Mouse (Mus musculus) gastrocnemius, postnatal 4 days (tissue): ENCODE measurements around the gene Celsr2. TPM values are rescaled to one million over a fixed set of nuclear protein-coding genes. Genes with fewer than 3 reads are reported as not detected.

Experiments used
- total RNA-seq, 2 experiments: library from RNA; stranded (reverse); gene quantifications; 2 replicates each; pipeline ENCODE4 v1.2.3; 2021

The Celsr2 gene
- total RNA-seq, 2 experiments from 2014 or later: 3.0 to 5.9 TPM

Other genes with a start within 250 kb of the Celsr2 start
- 10 to 100 TPM; 27.9 to 32.2 TPM for gene Amigo1, start 229.2 kb downstream of the Celsr2 start, total RNA-seq
- gene Cyb561d1, start 214.3 kb downstream of the Celsr2 start, total RNA-seq: 1 to 10 TPM; 4.5 to 6.1 TPM
- 10 to 100 TPM; 16.4 to 27.7 TPM for gene Atxn7l2, start 204.6 kb downstream of the Celsr2 start, total RNA-seq
- 100 to 1,000 TPM; 441 to 517 TPM for gene Sypl2, start 188.9 kb downstream of the Celsr2 start, total RNA-seq
- 100 to 1,000 TPM; 126 to 128 TPM for gene Psma5, start 158.6 kb downstream of the Celsr2 start, total RNA-seq
- gene Sort1, start 131.5 kb downstream of the Celsr2 start, total RNA-seq: 10 to 100 TPM; 54.6 to 59.9 TPM
- gene Mybphl, start 50.6 kb downstream of the Celsr2 start, total RNA-seq: not detected
- 1 to 10 TPM; 4.1 to 6.0 TPM for gene Psrc1, start 31.7 kb downstream of the Celsr2 start, total RNA-seq
- 100 to 1,000 TPM; 107 to 113 TPM for gene Sars, start 29.7 kb upstream of the Celsr2 start, total RNA-seq
- gene 1700013F07Rik, start 118.6 kb upstream of the Celsr2 start, total RNA-seq: not detected
- under 1 TPM in 1 of 2 experiments, not detected in 1; 0.10 TPM for gene 5330417C22Rik, start 121.0 kb upstream of the Celsr2 start, total RNA-seq
- gene Tmem167b, start 146.9 kb upstream of the Celsr2 start, total RNA-seq: 10 to 100 TPM; 31.5 to 34.5 TPM
- gene Taf13, start 156.1 kb upstream of the Celsr2 start, total RNA-seq: 10 to 100 TPM; 20.6 to 20.8 TPM
- gene Wdr47, start 175.7 kb upstream of the Celsr2 start, total RNA-seq: 1 to 10 TPM; 7.7 to 8.9 TPM
- gene Clcc1, start 238.4 kb upstream of the Celsr2 start, total RNA-seq: 10 to 100 TPM; 38.2 to 45.0 TPM